Mouse (Mus musculus) gastrocnemius, adult 2 months (tissue): ENCODE results near the gene Adgrl3. TPM values are rescaled to one million over a fixed set of nuclear protein-coding genes. Genes with fewer than 3 reads are reported as not detected.

Source experiments
- DNase-seq: peaks from one replicate; pipeline ENCODE4 v3.0.0; 2022
- H3K27ac ChIP-seq: fragments of 200-600 bp; 2 replicates; pipeline ENCODE4 v1.8.1; 2022; ENCODE audit warnings: mild to moderate bottlenecking
- H3K4me3 ChIP-seq: fragments of 200-600 bp; 2 replicates; pipeline ENCODE4 v1.8.1; 2022; ENCODE audit warnings: mild to moderate bottlenecking, moderate library complexity
- CTCF ChIP-seq: fragments of 200-600 bp; IDR thresholded peaks from 2 replicates; pipeline ENCODE4 v1.8.1; 2022; ENCODE audit warnings: antibody characterized with exemption, mild to moderate bottlenecking, moderate library complexity
- intact Hi-C: fragments of 180-260 bp; cut with DNase I; formaldehyde crosslinking; loops from one replicate; pipeline ENCODE4 v1.15.1; 2025
- total RNA-seq, 2 experiments: library from RNA; stranded (reverse); gene quantifications; 2 replicates each; pipeline ENCODE4 v1.2.3; 2021

The Adgrl3 gene
- total RNA-seq, 2 experiments from 2014 or later, result 0.51 to 0.73 TPM

GRCm38 (mm10) chr5:81370126-81370850, 350.4 kb downstream of the Adgrl3 start:
- DNase-seq, result no peak
- no peak for TF ChIP-seq CTCF
- intact Hi-C loops, result no loop called here
- no peak overlapping the region for H3K27ac ChIP-seq
- H3K4me3 ChIP-seq, result no peak overlapping the region

- Histone ChIP-seq H3K4me3 (no peak overlapping the region), H3K27ac (no peak overlapping the region)
- intact Hi-C loops, result no loop called here
These were observed 356.1 kb downstream of the Adgrl3 start for GRCm38 (mm10) chr5:81375992-81376391.

GRCm38 (mm10) chr5:81405582-81406143, 385.7 kb downstream of the Adgrl3 start:
- DNase-seq, result no peak
- intact Hi-C loops, result no loop called here
- H3K4me3 ChIP-seq, result no peak overlapping the region
- H3K27ac ChIP-seq, result no peak overlapping the region
- no peak for TF ChIP-seq CTCF

More at GRCm38 (mm10) chr5:81375992-81376391, 356.1 kb downstream of the Adgrl3 start:
- DNase-seq, result no peak
- no peak for TF ChIP-seq CTCF

GRCm38 (mm10) chr5:81417326-81417725, 397.4 kb downstream of the Adgrl3 start:
- no peak for TF ChIP-seq CTCF
- intact Hi-C loops, result no loop called here

GRCm38 (mm10) chr5:81427393-81427792, 407.5 kb downstream of the Adgrl3 start:
- TF ChIP-seq CTCF, result no peak
- DNase-seq, result no peak
- intact Hi-C loops, result no loop called here
- Histone ChIP-seq H3K4me3 (no peak overlapping the region), H3K27ac (no peak overlapping the region)

More at GRCm38 (mm10) chr5:81417326-81417725, 397.4 kb downstream of the Adgrl3 start:
- DNase-seq, result no peak
- Histone ChIP-seq H3K27ac (no peak overlapping the region), H3K4me3 (no peak overlapping the region)

GRCm38 (mm10) chr5:81436375-81436774, 416.4 kb downstream of the Adgrl3 start:
- no peak for DNase-seq
- no peak overlapping the region for H3K4me3 ChIP-seq
- no peak overlapping the region for H3K27ac ChIP-seq
- intact Hi-C loops, result no loop called here
- no peak for TF ChIP-seq CTCF

- Histone ChIP-seq H3K27ac (no peak overlapping the region), H3K4me3 (no peak overlapping the region)
- DNase-seq, result no peak
- no peak for TF ChIP-seq CTCF
- intact Hi-C loops, result no loop called here
These were observed 422.2 kb downstream of the Adgrl3 start for GRCm38 (mm10) chr5:81442150-81442549.

GRCm38 (mm10) chr5:81465971-81466370, 446.0 kb downstream of the Adgrl3 start:
- no peak overlapping the region for H3K27ac ChIP-seq
- no peak for TF ChIP-seq CTCF
- H3K4me3 ChIP-seq, result no peak overlapping the region
- DNase-seq, result no peak
- intact Hi-C loops, result no loop called here

- DNase-seq, result no peak
- Histone ChIP-seq H3K4me3 (no peak overlapping the region), H3K27ac (no peak overlapping the region)
- intact Hi-C loops, result no loop called here
- TF ChIP-seq CTCF, result no peak
These were observed 454.7 kb downstream of the Adgrl3 start for GRCm38 (mm10) chr5:81474681-81475080.

- Histone ChIP-seq H3K27ac (no peak overlapping the region), H3K4me3 (no peak overlapping the region)
- TF ChIP-seq CTCF, result no peak
- no peak for DNase-seq
- intact Hi-C loops, result no loop called here
These were observed 455.5 kb downstream of the Adgrl3 start for GRCm38 (mm10) chr5:81475406-81475805.

- no peak for TF ChIP-seq CTCF
- DNase-seq, result no peak
- intact Hi-C loops, result no loop called here
- Histone ChIP-seq H3K27ac (no peak overlapping the region), H3K4me3 (no peak overlapping the region)
These were observed 456.2 kb downstream of the Adgrl3 start for GRCm38 (mm10) chr5:81475971-81476606.

GRCm38 (mm10) chr5:81480911-81481310, 461.0 kb downstream of the Adgrl3 start:
- TF ChIP-seq CTCF, result no peak
- Histone ChIP-seq H3K4me3 (no peak overlapping the region), H3K27ac (no peak overlapping the region)
- intact Hi-C loops, result no loop called here
- DNase-seq, result no peak

GRCm38 (mm10) chr5:81483890-81484289, 464.0 kb downstream of the Adgrl3 start:
- Histone ChIP-seq H3K27ac (no peak overlapping the region), H3K4me3 (no peak overlapping the region)
- no peak for DNase-seq
- no peak for TF ChIP-seq CTCF
- intact Hi-C loops, result no loop called here
